Mouse (Mus musculus) brain, embryonic 14.5 days (tissue): ENCODE data around the gene Fry. TPM values are rescaled to one million over a fixed set of nuclear protein-coding genes. Genes with fewer than 3 reads are reported as not detected.

Source experiments
- DNase-seq: peaks from one replicate; pipeline ENCODE4 v3.0.0-alpha.2; 2011; ENCODE audit warnings: low read depth
- CTCF ChIP-seq: fragments of 200-500 bp; IDR thresholded peaks from 2 replicates; pipeline ENCODE4 v1.5.1; 2012; ENCODE audit warnings: inconsistent platforms, mild to moderate bottlenecking, moderate library complexity, borderline replicate concordance; ENCODE audit not compliant: insufficient read depth, insufficient read length; ENCODE audit errors: extremely low read depth
- POLR2A ChIP-seq: fragments of 200-500 bp; IDR thresholded peaks from 2 replicates; pipeline ENCODE4 v1.6.1; 2012; ENCODE audit warnings: mild to moderate bottlenecking, inconsistent platforms, borderline replicate concordance; ENCODE audit not compliant: poor library complexity, insufficient read depth, insufficient read length, severe bottlenecking; ENCODE audit errors: extremely low read depth
- polyA plus RNA-seq: library from polyadenylated mRNA; depleted of rRNA; stranded (reverse); fragments of >200 nt; gene quantifications from 2 replicates; pipeline ENCODE4 v1.2.3, GENCODE M21; 2012

Gene Fry
- polyA plus RNA-seq, 1 experiment: 61.6 TPM

DNA sequence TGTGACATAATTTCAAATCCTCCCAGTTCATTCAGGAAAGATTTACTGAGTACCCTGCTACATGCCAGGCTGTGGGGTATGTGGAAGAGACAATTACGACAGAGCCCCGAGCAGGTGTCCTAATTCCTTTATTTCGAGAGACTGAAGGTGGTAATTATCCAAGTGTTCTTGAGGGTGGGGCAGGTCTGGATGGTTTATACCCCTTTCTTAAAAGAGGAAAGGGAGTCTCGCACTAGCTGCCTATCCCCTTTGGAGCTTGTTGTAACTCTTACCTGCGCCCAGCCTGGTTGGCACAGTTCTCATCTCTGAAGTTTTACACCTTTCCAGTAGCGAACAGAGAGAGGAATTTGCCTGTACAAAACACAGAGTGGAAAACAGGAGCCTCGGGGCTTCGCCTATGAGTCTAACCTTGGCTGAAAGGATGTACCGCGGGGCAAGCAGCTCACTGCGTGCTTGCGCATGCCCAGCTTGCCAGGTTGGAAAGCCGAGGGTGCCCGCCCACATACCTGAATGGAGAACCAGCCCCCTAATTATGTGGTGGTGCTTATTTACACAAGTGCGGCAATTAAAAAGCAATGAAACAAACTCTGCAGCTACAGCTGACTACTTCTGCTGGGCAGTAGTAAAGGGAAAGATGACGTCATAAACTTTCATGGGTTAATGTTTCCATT lies 143.7 kb downstream of the Fry start:
- TF ChIP-seq CTCF (no peak), POLR2A (no peak)
- peak; percentile 26 for DNase-seq

DNA sequence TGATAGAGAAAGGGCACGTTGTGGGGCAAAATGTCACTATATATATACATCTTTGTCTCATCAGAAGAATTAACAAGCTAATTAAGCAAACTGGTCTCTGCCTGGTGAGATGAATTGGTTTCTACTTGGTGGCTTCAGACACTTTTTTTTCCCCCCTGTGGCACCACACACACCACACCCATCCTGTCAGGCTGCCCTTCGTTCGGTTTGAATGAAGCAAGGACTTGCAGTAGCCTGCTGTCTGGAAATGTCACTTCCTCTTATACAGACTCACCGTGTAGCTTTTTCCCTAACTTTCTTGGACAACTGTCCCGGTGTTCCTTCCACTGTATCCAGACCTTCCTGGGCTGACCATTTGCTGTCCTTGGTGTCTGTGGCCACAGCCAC lies 144.3 kb downstream of the Fry start:
- DNase-seq: peak; percentile 18
- TF ChIP-seq POLR2A: no peak
- TF ChIP-seq CTCF: no peak

- no peak for TF ChIP-seq CTCF
- TF ChIP-seq POLR2A: no peak
- no peak for DNase-seq
Measured at GRCm38 (mm10) chr5:150263162-150263561, 144.7 kb downstream of the Fry start.

DNA sequence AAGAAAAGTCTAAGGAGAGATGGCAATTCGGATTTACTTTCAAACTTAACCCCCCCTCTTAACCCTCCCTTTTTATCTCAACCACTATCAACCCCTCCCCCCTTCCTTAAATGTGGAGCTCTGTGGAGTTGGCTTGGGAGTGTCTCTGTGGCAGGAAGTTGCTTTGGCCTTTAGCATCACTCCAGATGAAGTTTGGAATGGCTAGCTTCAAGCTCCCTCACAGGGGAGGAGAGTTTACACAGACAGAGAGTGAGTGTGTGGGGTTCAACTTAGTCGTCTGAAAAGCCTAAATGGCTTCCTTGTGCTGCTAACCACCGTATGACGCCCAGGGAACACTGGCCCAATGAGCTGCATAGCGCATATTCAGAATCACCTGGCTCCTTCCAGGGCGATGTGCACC lies 145.2 kb downstream of the Fry start:
- DNase-seq: no peak
- TF ChIP-seq POLR2A (no peak), CTCF (no peak)

- DNase-seq: no peak
- no peak for TF ChIP-seq POLR2A
- TF ChIP-seq CTCF: no peak
Measured at GRCm38 (mm10) chr5:150265005-150265404, 146.6 kb downstream of the Fry start.

DNA sequence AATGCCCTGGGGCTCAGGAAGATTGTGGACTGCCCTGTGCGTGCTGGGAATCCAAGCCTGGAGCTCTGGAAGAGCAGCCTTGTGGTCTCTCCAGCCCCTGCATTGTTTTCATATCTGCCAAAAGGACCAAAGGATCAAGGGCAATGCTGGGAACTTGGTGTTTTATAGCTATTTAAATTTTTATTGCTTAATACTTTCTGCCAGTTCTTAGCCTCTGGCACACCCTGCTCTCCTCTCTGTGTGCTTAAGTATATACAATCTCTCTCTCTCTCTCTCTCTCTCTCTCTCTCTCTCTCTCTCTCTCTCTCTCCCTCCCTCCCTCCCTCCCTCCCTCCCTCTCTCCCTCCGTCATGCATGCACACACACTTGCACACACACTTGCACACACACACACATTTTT lies 147.5 kb downstream of the Fry start:
- no peak for DNase-seq
- TF ChIP-seq POLR2A (no peak), CTCF (no peak)

- no peak for DNase-seq
- no peak for TF ChIP-seq POLR2A
- peak; percentile 31; the same call in 1 of the 2 replicates for TF ChIP-seq CTCF
Measured at GRCm38 (mm10) chr5:150268261-150268660, 149.8 kb downstream of the Fry start.

- TF ChIP-seq POLR2A (no peak), CTCF (no peak)
- no peak for DNase-seq
Measured at GRCm38 (mm10) chr5:150270468-150270867, 152.0 kb downstream of the Fry start.

GRCm38 (mm10) chr5:150272173-150272572 lies 153.7 kb downstream of the Fry start:
- TF ChIP-seq CTCF: no peak
- TF ChIP-seq POLR2A: no peak

GRCm38 (mm10) chr5:150275314-150275713 lies 156.9 kb downstream of the Fry start:
- no peak for DNase-seq
- TF ChIP-seq POLR2A: no peak
- no peak for TF ChIP-seq CTCF

More at GRCm38 (mm10) chr5:150272173-150272572, 153.7 kb downstream of the Fry start:
- DNase-seq: no peak

DNA sequence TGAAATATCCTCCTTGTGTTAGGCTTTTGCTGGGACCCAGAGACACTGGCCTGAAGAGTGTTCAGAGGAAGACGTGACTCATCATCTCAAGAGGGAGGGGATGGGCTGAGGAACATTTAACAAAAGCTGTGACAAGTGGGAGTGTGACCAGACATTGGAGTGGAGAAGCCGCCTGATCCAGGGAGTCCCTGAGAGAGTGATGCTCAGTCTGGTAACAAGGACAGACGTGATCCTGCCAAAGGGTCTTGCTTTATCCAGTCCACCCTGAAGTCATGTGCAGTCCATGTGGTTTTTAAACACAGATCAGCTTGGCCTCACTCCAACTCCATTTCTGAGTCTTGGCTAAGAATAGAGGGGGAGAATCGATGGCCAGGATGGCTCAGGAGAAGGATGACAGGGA lies 158.2 kb downstream of the Fry start:
- TF ChIP-seq CTCF (no peak), POLR2A (no peak)

DNA sequence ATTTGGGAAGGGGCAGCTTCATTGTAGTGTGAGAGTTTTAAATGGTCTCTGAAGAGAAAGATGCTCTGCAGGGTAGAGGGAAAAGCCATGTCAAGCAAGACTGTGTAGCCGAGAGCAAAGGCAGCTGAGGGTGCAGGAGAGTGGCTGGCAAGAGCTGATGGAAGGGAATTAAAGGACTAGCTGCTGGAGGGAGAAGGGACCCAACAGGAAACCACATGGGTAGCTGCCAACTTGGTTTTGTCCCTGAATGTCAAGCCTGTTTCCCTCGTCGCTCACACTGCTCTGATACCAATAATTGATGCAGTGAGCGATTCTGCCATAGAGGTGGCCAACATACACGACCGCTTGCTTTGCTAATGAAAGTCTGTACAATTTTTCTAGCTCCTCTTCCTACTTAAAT lies 160.9 kb downstream of the Fry start:
- TF ChIP-seq CTCF (no peak), POLR2A (no peak)
- DNase-seq: no peak

More for the DNA sequence above, 158.2 kb downstream of the Fry start:
- no peak for DNase-seq

DNA sequence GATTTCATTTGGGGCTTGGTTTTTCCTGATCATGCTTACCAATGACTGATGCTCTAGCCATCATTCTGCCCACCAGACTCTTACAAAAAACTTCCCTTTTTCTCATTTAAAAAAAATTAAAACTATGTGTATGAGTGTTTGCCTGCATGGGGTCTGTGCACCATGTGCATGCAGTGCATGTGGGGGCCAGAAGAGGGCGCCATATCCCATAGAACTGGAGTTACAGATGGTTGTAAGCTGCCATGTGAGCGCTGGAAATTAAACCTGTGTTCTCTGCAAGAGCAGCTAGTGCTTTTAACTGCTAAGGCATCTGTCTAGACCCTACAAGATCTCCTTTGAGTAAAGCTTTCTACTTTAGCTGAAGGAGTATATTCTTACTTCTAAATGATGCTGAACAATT lies 162.6 kb downstream of the Fry start:
- TF ChIP-seq CTCF (peak; percentile 21; the same call in 1 of the 2 replicates), POLR2A (no peak)
- DNase-seq: no peak

DNA sequence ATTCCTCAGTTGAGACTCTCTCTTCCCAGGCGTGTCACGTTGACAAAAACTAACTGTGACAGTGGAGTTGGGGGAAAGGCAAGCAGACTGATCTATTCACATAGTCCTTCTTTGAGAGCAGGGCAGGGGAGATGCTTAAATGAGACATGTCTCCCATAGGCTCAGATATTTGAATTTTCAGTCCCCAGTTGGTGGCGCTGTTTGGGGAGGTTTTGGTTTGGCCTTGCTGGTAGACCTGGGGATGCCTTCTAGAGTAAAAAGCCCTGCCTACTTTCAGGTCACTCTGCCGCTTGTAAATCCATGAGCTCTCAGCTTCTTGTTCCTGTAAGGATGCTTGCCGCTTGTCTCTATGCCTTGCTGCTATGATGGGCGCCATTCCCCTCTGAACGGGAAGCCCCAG lies 163.6 kb downstream of the Fry start:
- no peak for DNase-seq
- TF ChIP-seq POLR2A: no peak
- TF ChIP-seq CTCF: no peak
